Mouse (Mus musculus) limb, embryonic 11.5 days (tissue): ENCODE results near the gene Rbms1. TPM values are rescaled to one million over a fixed set of nuclear protein-coding genes. Genes with fewer than 3 reads are reported as not detected.

ENCODE experiments used
- ATAC-seq: fragments of 200-750 bp; cut with Nextera tagmentation; 2 replicates; pipeline ENCODE4 v1.8.0; 2017; ENCODE audit warnings: low read depth; ENCODE audit not compliant: insufficient number of reproducible peaks, low FRiP score, low TSS enrichment
- DNase-seq: peaks from one replicate; pipeline ENCODE4 v3.0.0-alpha.2; 2015; ENCODE audit warnings: low spot score
- H3K27ac ChIP-seq: fragments of 300-500 bp; sonication (generic); replicated peaks from 2 replicates; pipeline ENCODE4 v1.5.1; 2014; ENCODE audit warnings: low read depth, mild to moderate bottlenecking, low read length
- H3K27me3 ChIP-seq: fragments of 300-500 bp; sonication (generic); 2 replicates; pipeline ENCODE4 v1.6.1; 2014; ENCODE audit warnings: mild to moderate bottlenecking, low read length, mixed read lengths; ENCODE audit not compliant: control insufficient read depth, insufficient read depth
- H3K36me3 ChIP-seq: fragments of 300-500 bp; sonication (generic); 2 replicates; pipeline ENCODE4 v1.6.1; 2014; ENCODE audit warnings: mild to moderate bottlenecking, low read length, moderate library complexity, mixed read lengths; ENCODE audit not compliant: control insufficient read depth, insufficient read depth
- H3K4me1 ChIP-seq: fragments of 300-500 bp; sonication (generic); 2 replicates; pipeline ENCODE4 v1.6.1; 2014; ENCODE audit warnings: low read length, mixed read lengths; ENCODE audit not compliant: control insufficient read depth, insufficient read depth
- H3K4me2 ChIP-seq: fragments of 300-500 bp; sonication (generic); 2 replicates; pipeline ENCODE4 v1.6.1; 2014; ENCODE audit warnings: low read depth, mild to moderate bottlenecking, moderate library complexity; ENCODE audit not compliant: severe bottlenecking
- H3K4me3 ChIP-seq: fragments of 300-500 bp; sonication (generic); 2 replicates; pipeline ENCODE4 v1.5.1; 2014; ENCODE audit warnings: low read depth, low read length
- H3K9ac ChIP-seq: fragments of 300-500 bp; sonication (generic); 2 replicates; pipeline ENCODE4 v1.6.1; 2014; ENCODE audit warnings: mild to moderate bottlenecking, low read length
- H3K9me3 ChIP-seq: fragments of 300-500 bp; sonication (generic); 2 replicates; pipeline ENCODE4 v1.6.1; 2016; ENCODE audit warnings: low read length; ENCODE audit not compliant: control insufficient read depth
- WGBS: fragments of 180-500 bp; shearing (Covaris S2); extraction: QIAGEN DNeasy Blood & Tissue Kit; methylation state at CpG from one replicate; pipeline ENCODE4 v1.1.7; 2014; 5-methylcytosine and 5-hydroxymethylcytosine counted together
- polyA plus RNA-seq: library from polyadenylated mRNA; unstranded; fragments of >200 nt; fragmentation: Nextera tagmentation; extraction: Ambion mirVana; gene quantifications from 2 replicates; pipeline ENCODE4 v1.2.1, GENCODE M21; 2014

The Rbms1 gene
- polyA plus RNA-seq, 1 experiment from 2014 or later = 111 TPM

- H3K27me3 ChIP-seq = no peaks in the 10 kb centered on the region
- H3K9me3 ChIP-seq = no peaks in the 10 kb centered on the region
- H3K4me3 ChIP-seq = peak overlapping the region; percentile 86
- H3K4me1 ChIP-seq = peaks cover 36% of the 10 kb centered on the region
- H3K36me3 ChIP-seq = no peaks in the 10 kb centered on the region
- WGBS = 55% methylated on average over 5 of the region's 5 CpGs
- no peak overlapping the region for H3K9ac ChIP-seq
- H3K4me2 ChIP-seq = peak overlapping the region; percentile 77
- DNase-seq (no peak), ATAC-seq (no peak)
- no peak overlapping the region for H3K27ac ChIP-seq
Measured at GRCm38 (mm10) chr2:60879141-60879818, 83.7 kb downstream of the Rbms1 start.

- H3K4me3 ChIP-seq = no peak overlapping the region
- H3K4me2 ChIP-seq = no peak overlapping the region
- ATAC-seq (no peak), DNase-seq (no peak)
- peaks cover 33% of the 10 kb centered on the region for H3K4me1 ChIP-seq
- no peaks in the 10 kb centered on the region for H3K9me3 ChIP-seq
- no peaks in the 10 kb centered on the region for H3K36me3 ChIP-seq
- 68% methylated on average over 14 of the region's 14 CpGs for WGBS
- H3K27ac ChIP-seq = no peak overlapping the region
- no peak overlapping the region for H3K9ac ChIP-seq
- H3K27me3 ChIP-seq = no peaks in the 10 kb centered on the region
Measured at GRCm38 (mm10) chr2:60877543-60878386, 85.2 kb downstream of the Rbms1 start.

- H3K36me3 ChIP-seq = no peaks in the 10 kb centered on the region
- 64% methylated on average over 2 of the region's 2 CpGs for WGBS
- no peaks in the 10 kb centered on the region for H3K27me3 ChIP-seq
- H3K9ac ChIP-seq = no peak overlapping the region
- H3K4me3 ChIP-seq = no peak overlapping the region
- H3K4me1 ChIP-seq = peaks cover 34% of the 10 kb centered on the region
- no peak for DNase-seq
- no peak overlapping the region for H3K27ac ChIP-seq
- H3K9me3 ChIP-seq = no peaks in the 10 kb centered on the region
- no peak overlapping the region for H3K4me2 ChIP-seq
- no peak for ATAC-seq
Measured at GRCm38 (mm10) chr2:60876891-60877290, 86.1 kb downstream of the Rbms1 start.

- ATAC-seq (no peak), DNase-seq (no peak)
- Histone ChIP-seq H3K4me1 (peaks cover 33% of the 10 kb centered on the region), H3K9ac (no peak overlapping the region), H3K4me3 (no peak overlapping the region), H3K36me3 (no peaks in the 10 kb centered on the region), H3K27ac (no peak overlapping the region), H3K9me3 (no peaks in the 10 kb centered on the region), H3K27me3 (no peaks in the 10 kb centered on the region), H3K4me2 (no peak overlapping the region)
- 60% methylated on average over 7 of the region's 7 CpGs for WGBS
Measured at GRCm38 (mm10) chr2:60872095-60872811, 90.7 kb downstream of the Rbms1 start.

GRCm38 (mm10) chr2:60871001-60871400 lies 92.0 kb downstream of the Rbms1 start:
- no peaks in the 10 kb centered on the region for H3K27me3 ChIP-seq
- ATAC-seq (no peak), DNase-seq (no peak)
- H3K9ac ChIP-seq = no peak overlapping the region
- 33% methylated on average over 5 of the region's 5 CpGs for whole genome bisulfite sequencing
- H3K4me1 ChIP-seq = peaks cover 24% of the 10 kb centered on the region
- H3K36me3 ChIP-seq = no peaks in the 10 kb centered on the region
- H3K4me3 ChIP-seq = no peak overlapping the region
- H3K9me3 ChIP-seq = no peaks in the 10 kb centered on the region
- no peak overlapping the region for H3K4me2 ChIP-seq
- no peak overlapping the region for H3K27ac ChIP-seq

- WGBS = 37% methylated on average over 4 of the region's 4 CpGs
- Histone ChIP-seq H3K27ac (no peak overlapping the region), H3K4me2 (no peak overlapping the region), H3K4me3 (no peak overlapping the region), H3K9ac (no peak overlapping the region), H3K9me3 (no peaks in the 10 kb centered on the region), H3K27me3 (no peaks in the 10 kb centered on the region), H3K4me1 (peaks cover 22% of the 10 kb centered on the region), H3K36me3 (no peaks in the 10 kb centered on the region)
- DNase-seq (no peak), ATAC-seq (no peak)
Measured at GRCm38 (mm10) chr2:60870450-60870849, 92.5 kb downstream of the Rbms1 start.

GRCm38 (mm10) chr2:60869001-60869743 lies 93.8 kb downstream of the Rbms1 start:
- ATAC-seq = no peak
- H3K36me3 ChIP-seq = no peaks in the 10 kb centered on the region
- WGBS = 88% methylated on average over 12 of the region's 12 CpGs
- no peak overlapping the region for H3K4me2 ChIP-seq
- no peak for DNase-seq
- no peaks in the 10 kb centered on the region for H3K9me3 ChIP-seq
- H3K4me3 ChIP-seq = no peak overlapping the region
- H3K27ac ChIP-seq = no peak overlapping the region
- no peak overlapping the region for H3K9ac ChIP-seq
- peaks cover 22% of the 10 kb centered on the region for H3K4me1 ChIP-seq
- no peaks in the 10 kb centered on the region for H3K27me3 ChIP-seq
